Comparison of ENCODE assay signal across 12 mouse cellular contexts in the genomic region with DNA sequence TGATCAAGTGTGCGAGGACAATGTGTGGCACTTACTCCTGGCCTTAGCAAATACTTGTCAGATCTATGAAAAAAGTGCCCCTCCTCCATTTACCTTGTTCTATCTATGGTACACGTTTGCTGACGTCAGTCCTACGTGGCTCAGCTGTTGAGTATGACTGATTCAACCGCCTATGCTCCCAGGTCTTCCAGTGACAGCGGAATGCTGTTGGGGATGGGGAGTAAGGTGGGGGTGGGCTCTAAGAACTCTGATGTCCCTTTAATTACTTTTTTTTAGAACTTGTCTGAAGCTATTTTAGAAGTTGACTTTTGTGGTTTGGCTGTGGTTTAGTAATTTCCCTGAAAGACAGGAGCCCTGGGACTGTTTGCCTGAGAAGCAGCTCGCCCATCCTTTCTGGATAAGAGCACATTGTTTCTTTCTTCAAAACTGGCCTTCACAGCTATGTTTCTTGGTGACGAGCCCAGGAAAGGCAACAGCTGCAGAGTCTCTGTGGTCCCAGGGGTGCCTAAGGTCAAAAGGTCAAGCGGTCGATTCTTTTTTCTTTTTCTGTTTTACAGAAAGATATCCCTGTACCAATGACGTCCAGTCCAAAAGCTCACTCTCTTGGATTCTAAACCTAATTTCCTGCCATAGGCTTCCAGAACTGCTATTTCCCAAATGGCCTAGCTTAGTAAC.
A peak's percentile ranks its signal among the peaks of the same experiment; 100 is the strongest.
DNase-seq lines count a peak whose midpoint lies in the region; ATAC-seq lines count a peak whose summit lies in the region.
"Had no signal": no experiment of that assay in that cellular context is flagged by ENCODE, and none has a peak within 500 bp of the region (broad histone marks: within the 10 kb centered on the region; RNA-seq: fewer than 3 reads in every experiment).

No protein-coding gene starts in this region.

- peak; percentile 8 for DNase-seq in CD4-positive, CD25-positive, alpha-beta regulatory T cell, adult 2 months (ENCODE audit: low read depth, low spot score)
- peak; percentile 2 to 24 for DNase-seq in urinary bladder, adult 18-20 months (ENCODE audit: low spot score in 2 of 2)
- DNase-seq in urinary bladder, postnatal 10 days (ENCODE audit: low spot score) = no peak
- peak; percentile 23 to 39 for DNase-seq in kidney, postnatal 36 days
- DNase-seq in layer of hippocampus, adult 11-12 months (ENCODE audit: low spot score) = no peak
- no peak for DNase-seq in right cerebral cortex, postnatal 10 days (ENCODE audit: low spot score in 2 of 2)
- DNase-seq: cerebellum, adult 11-12 months; thymus, postnatal 14 days had no signal

- H3K9me3 ChIP-seq in intestine, embryonic 15.5 days = no peaks in the 10 kb centered on the region
- H3K9me3 ChIP-seq: forebrain, embryonic 15.5 days had no signal

- H3K4me3 ChIP-seq in intestine, embryonic 15.5 days (replicated peaks) = no peak overlapping the region
- H3K4me3 ChIP-seq: forebrain, embryonic 15.5 days had no signal

- WGBS in intestine, embryonic 15.5 days = 62% methylated on average over 11 of the region's 11 CpGs

- H3K27ac ChIP-seq in intestine, embryonic 15.5 days = no peak overlapping the region
- H3K27ac ChIP-seq: forebrain, embryonic 15.5 days; macrophage had no signal

- ATAC-seq in CD4-positive, CD25-positive, alpha-beta regulatory T cell, adult 4 months = no peak
- ATAC-seq in intestine, embryonic 15.5 days = no peak
- ATAC-seq: forebrain, embryonic 15.5 days had no signal

- H3K36me3 ChIP-seq in intestine, embryonic 15.5 days = no peaks in the 10 kb centered on the region
- H3K36me3 ChIP-seq: forebrain, embryonic 15.5 days had no signal

- no peaks in the 10 kb centered on the region for H3K27me3 ChIP-seq in intestine, embryonic 15.5 days (replicated peaks)
- H3K27me3 ChIP-seq: forebrain, embryonic 15.5 days had no signal

- H3K4me2 ChIP-seq in intestine, embryonic 15.5 days (replicated peaks) = no peak overlapping the region
- H3K4me2 ChIP-seq: forebrain, embryonic 15.5 days had no signal

- no peak overlapping the region for H3K9ac ChIP-seq in intestine, embryonic 15.5 days
- H3K9ac ChIP-seq: forebrain, embryonic 15.5 days had no signal

- H3K4me1 ChIP-seq in intestine, embryonic 15.5 days (replicated peaks) = no peaks in the 10 kb centered on the region
- H3K4me1 ChIP-seq: forebrain, embryonic 15.5 days had no signal

Comparison
In these comparisons a context has a peak if more than half of its experiments do, and no peak if none do; other contexts are left out.
1. DNase-seq: peak in CD4-positive, CD25-positive, alpha-beta regulatory T cell, adult 2 months (single experiment), urinary bladder, adult 18-20 months (2 of 2) and kidney, postnatal 36 days (2 of 2); none in urinary bladder, postnatal 10 days (single experiment), layer of hippocampus, adult 11-12 months (single experiment) and right cerebral cortex, postnatal 10 days (0 of 2).